Mouse (Mus musculus): ENCODE data around the gene Gm11563. TPM values are rescaled to one million over a fixed set of nuclear protein-coding genes. Genes with fewer than 3 reads are reported as not detected.
"Not testable (repeated sequence)": the region's sequence is repeated elsewhere in the genome, so short reads cannot be mapped to it uniquely, and the experiment has no call there.

Gm11563 gene
- polyA plus RNA-seq, 1 experiment from 2014 or later: not detected

DNA sequence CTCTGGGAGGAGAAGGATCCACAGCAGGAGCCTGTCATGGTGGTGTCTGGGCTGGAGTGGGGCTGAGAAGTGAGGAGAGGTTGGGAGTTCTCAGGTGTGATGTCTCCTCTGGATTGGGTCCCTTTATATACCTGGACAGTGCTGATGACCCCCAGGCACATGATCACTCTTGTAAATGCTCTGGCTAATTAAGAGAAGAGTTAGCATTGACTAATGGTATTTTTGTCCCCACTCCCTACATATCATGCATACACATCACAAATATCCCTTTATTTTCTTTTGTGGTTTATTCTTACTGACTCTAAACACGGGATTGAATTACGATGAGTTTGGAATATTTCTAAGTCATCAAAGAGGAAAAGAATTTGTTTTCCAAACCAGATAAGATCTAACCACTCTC, 38.4 kb downstream of the Gm11563 start, which contains the start of gene Gm11562:
Gene Gm11562, minus strand, starts transcription at position 101 of the 400 bp plus-strand sequence.
- 72% methylated on average over 2 of the region's 2 CpGs for WGBS
- Histone ChIP-seq H3K36me3 (ENCODE audit: control insufficient read depth, insufficient read depth, low read length) (no peaks in the 10 kb centered on the region), H3K4me1 (ENCODE audit: control insufficient read depth, insufficient read depth, low read length) (no peaks in the 10 kb centered on the region), H3K4me2 (replicated peaks; ENCODE audit: low read depth, low read length) (no peak within 1 kb of the TSS), H3K9me3 (ENCODE audit: control insufficient read depth, low read depth, low read length) (no peaks in the 10 kb centered on the region), H3K9ac (replicated peaks; ENCODE audit: low read depth, low read length) (no peak within 1 kb of the TSS), H3K4me3 (ENCODE audit: low read depth, low read length) (no peak within 1 kb of the TSS), H3K27ac (ENCODE audit: low read length) (no peak within 1 kb of the TSS), H3K27me3 (ENCODE audit: control insufficient read depth, insufficient read depth, low read length) (no peaks in the 10 kb centered on the region)
- no peak for ATAC-seq (ENCODE audit: insufficient number of reproducible peaks, insufficient read depth, low FRiP score, low read depth)

DNA sequence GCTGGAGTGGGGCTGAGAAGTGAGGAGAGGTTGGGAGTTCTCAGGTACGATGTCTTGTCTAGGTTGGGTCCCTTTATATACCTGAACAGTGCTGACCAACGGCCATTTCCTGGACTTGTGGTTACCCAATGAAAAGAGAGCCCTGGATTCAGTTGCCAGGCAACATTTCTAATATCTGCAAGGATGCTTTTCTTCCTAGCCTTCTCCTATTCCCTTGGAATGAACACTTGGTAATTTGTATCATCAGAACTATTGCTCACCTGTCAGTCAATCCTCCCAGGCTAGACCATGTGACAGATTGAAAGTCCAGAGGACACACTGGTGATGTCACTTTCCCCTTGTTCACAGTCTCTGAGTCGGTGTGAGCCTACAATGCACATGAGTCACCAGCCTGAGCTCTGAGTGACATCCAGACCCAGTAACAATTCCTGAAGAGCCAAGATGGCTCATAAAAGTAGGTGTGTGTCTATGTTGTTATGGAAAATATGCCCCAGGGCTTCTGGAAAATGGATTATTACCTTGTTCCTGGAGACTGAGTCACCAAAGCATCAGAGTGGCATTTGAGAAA, 43.9 kb downstream of the Gm11563 start, which contains the start of gene Krtap2-4:
Gene Krtap2-4, minus strand, starts transcription at position 51 of the 568 bp plus-strand sequence.
- H3K4me3 ChIP-seq (ENCODE audit: low read depth, low read length): no peak within 1 kb of the TSS
- no peaks in the 10 kb centered on the region for H3K9me3 ChIP-seq (ENCODE audit: control insufficient read depth, low read depth, low read length)
- H3K36me3 ChIP-seq (ENCODE audit: control insufficient read depth, insufficient read depth, low read length): no peaks in the 10 kb centered on the region
- 66% methylated on average over 3 of the region's 3 CpGs for WGBS
- H3K4me2 ChIP-seq (replicated peaks; ENCODE audit: low read depth, low read length): no peak within 1 kb of the TSS
- H3K27me3 ChIP-seq (ENCODE audit: control insufficient read depth, insufficient read depth, low read length): no peaks in the 10 kb centered on the region
- no peak within 1 kb of the TSS for H3K27ac ChIP-seq (ENCODE audit: low read length)
- H3K9ac ChIP-seq (replicated peaks; ENCODE audit: low read depth, low read length): no peak within 1 kb of the TSS
- H3K4me1 ChIP-seq (ENCODE audit: control insufficient read depth, insufficient read depth, low read length): no peaks in the 10 kb centered on the region
- ATAC-seq (ENCODE audit: insufficient number of reproducible peaks, insufficient read depth, low FRiP score, low read depth): no peak

DNA sequence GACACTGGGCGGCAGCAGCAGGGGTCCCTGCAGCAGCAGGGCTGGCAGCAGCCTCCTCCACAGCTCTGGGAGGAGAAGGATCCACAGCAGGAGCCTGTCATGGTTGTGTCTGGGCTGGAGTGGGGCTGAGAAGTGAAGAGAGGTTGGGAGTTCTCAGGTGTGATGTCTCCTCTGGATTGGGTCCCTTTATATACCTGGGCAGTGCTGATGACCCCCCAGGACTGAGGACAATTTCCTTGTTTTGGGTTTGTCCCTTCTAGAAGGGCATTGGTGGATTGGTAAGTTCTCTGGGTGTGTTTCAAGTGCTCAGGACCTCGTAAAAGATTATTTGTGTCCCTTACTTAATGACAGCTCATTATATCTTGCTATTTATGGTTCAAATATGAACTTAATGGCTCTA, 48.7 kb downstream of the Gm11563 start, which contains the start of gene Gm11937:
Gene Gm11937, minus strand, starts transcription at position 101 of the 400 bp plus-strand sequence.
- not testable (repeated sequence) for H3K27ac ChIP-seq (ENCODE audit: low read length); H3K36me3 ChIP-seq (ENCODE audit: control insufficient read depth, insufficient read depth, low read length); H3K9ac ChIP-seq (replicated peaks; ENCODE audit: low read depth, low read length); H3K4me3 ChIP-seq (ENCODE audit: low read depth, low read length); H3K4me2 ChIP-seq (replicated peaks; ENCODE audit: low read depth, low read length); H3K27me3 ChIP-seq (ENCODE audit: control insufficient read depth, insufficient read depth, low read length); H3K4me1 ChIP-seq (ENCODE audit: control insufficient read depth, insufficient read depth, low read length); H3K9me3 ChIP-seq (ENCODE audit: control insufficient read depth, low read depth, low read length); ATAC-seq (ENCODE audit: insufficient number of reproducible peaks, insufficient read depth, low FRiP score, low read depth)
- 66% methylated on average over 1 of the region's 2 CpGs for WGBS

DNA sequence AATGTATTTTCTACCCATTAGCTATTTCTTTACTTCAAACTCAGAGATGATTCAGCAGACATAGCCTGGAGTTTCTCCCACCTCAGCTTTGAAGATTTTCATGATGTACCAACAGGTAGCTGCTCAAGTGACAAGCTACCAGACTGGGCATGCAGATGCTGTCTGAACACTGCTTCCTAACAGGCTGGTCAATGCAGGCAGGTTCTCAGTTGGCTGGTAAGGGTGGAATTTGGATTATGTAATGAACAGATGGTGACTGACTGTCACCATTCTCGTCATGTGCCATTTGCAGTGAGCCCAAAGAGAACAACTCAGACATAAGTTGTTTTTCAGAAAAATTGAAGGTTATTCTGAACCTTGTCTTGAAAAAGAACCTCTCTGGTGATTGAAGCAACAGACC, 49.6 kb downstream of the Gm11563 start:
- 70% methylated on average over 1 of the region's 1 CpGs for WGBS
- Histone ChIP-seq H3K4me2 (replicated peaks; ENCODE audit: low read depth, low read length) (no peak overlapping the region), H3K9ac (replicated peaks; ENCODE audit: low read depth, low read length) (no peak overlapping the region), H3K4me1 (ENCODE audit: control insufficient read depth, insufficient read depth, low read length) (no peaks in the 10 kb centered on the region), H3K27me3 (ENCODE audit: control insufficient read depth, insufficient read depth, low read length) (no peaks in the 10 kb centered on the region), H3K27ac (ENCODE audit: low read length) (no peak overlapping the region), H3K4me3 (ENCODE audit: low read depth, low read length) (no peak overlapping the region), H3K36me3 (ENCODE audit: control insufficient read depth, insufficient read depth, low read length) (no peaks in the 10 kb centered on the region), H3K9me3 (ENCODE audit: control insufficient read depth, low read depth, low read length) (no peaks in the 10 kb centered on the region)
- no peak for ATAC-seq (ENCODE audit: insufficient number of reproducible peaks, insufficient read depth, low FRiP score, low read depth)

Other genes with a start within 250 kb of the Gm11563 start
- not detected in 2 replicates for gene Krt12, start 236.7 kb downstream of the Gm11563 start, polyA plus RNA-seq (2014; fragmentation: Nextera tagmentation; extraction: Ambion mirVana)
- gene Krt20, start 220.8 kb downstream of the Gm11563 start, polyA plus RNA-seq (2014; fragmentation: Nextera tagmentation; extraction: Ambion mirVana): 3.0 and 3.9 TPM in 2 replicates
- 18.3 and 21.4 TPM in 2 replicates for gene Krt23, start 165.8 kb downstream of the Gm11563 start, polyA plus RNA-seq (2014; fragmentation: Nextera tagmentation; extraction: Ambion mirVana)
- not detected in 2 replicates for gene Krt39, start 137.6 kb downstream of the Gm11563 start, polyA plus RNA-seq (2014; fragmentation: Nextera tagmentation; extraction: Ambion mirVana)
- gene Krt40, start 115.8 kb downstream of the Gm11563 start, polyA plus RNA-seq (2014; fragmentation: Nextera tagmentation; extraction: Ambion mirVana): not detected in 2 replicates
- gene Krtap3-3, start 108.1 kb downstream of the Gm11563 start, polyA plus RNA-seq (2014; fragmentation: Nextera tagmentation; extraction: Ambion mirVana): not detected in 2 replicates
- not detected in 2 replicates for gene Krtap3-2, start 102.1 kb downstream of the Gm11563 start, polyA plus RNA-seq (2014; fragmentation: Nextera tagmentation; extraction: Ambion mirVana)
- not detected in 2 replicates for gene Gm11939, start 99.5 kb downstream of the Gm11563 start, polyA plus RNA-seq (2014; fragmentation: Nextera tagmentation; extraction: Ambion mirVana)
- gene Krtap3-1, start 92.3 kb downstream of the Gm11563 start, polyA plus RNA-seq (2014; fragmentation: Nextera tagmentation; extraction: Ambion mirVana): not detected in 2 replicates
- gene Krtap1-5, start 77.9 kb downstream of the Gm11563 start, polyA plus RNA-seq (2014; fragmentation: Nextera tagmentation; extraction: Ambion mirVana): not detected in 2 replicates
- gene Krtap1-4, start 75.3 kb downstream of the Gm11563 start, polyA plus RNA-seq (2014; fragmentation: Nextera tagmentation; extraction: Ambion mirVana): not detected in 2 replicates
- not detected in 2 replicates for gene Krtap1-3, start 67.6 kb downstream of the Gm11563 start, polyA plus RNA-seq (2014; fragmentation: Nextera tagmentation; extraction: Ambion mirVana)
- gene Krtap9-3, start 60.9 kb downstream of the Gm11563 start, polyA plus RNA-seq (2014; fragmentation: Nextera tagmentation; extraction: Ambion mirVana): not detected in 2 replicates
- not detected in 2 replicates for gene Gm11938, start 55.7 kb downstream of the Gm11563 start, polyA plus RNA-seq (2014; fragmentation: Nextera tagmentation; extraction: Ambion mirVana)
- gene Gm11937, start 48.8 kb downstream of the Gm11563 start, polyA plus RNA-seq (2014; fragmentation: Nextera tagmentation; extraction: Ambion mirVana): not detected in 2 replicates
- gene Krtap2-4, start 44.1 kb downstream of the Gm11563 start, polyA plus RNA-seq (2014; fragmentation: Nextera tagmentation; extraction: Ambion mirVana): not detected in 2 replicates
- not detected in 2 replicates for gene Gm11562, start 38.5 kb downstream of the Gm11563 start, polyA plus RNA-seq (2014; fragmentation: Nextera tagmentation; extraction: Ambion mirVana)
- not detected in 2 replicates for gene Krtap4-1, start 30.7 kb downstream of the Gm11563 start, polyA plus RNA-seq (2014; fragmentation: Nextera tagmentation; extraction: Ambion mirVana)
- gene Krtap4-2, start 23.9 kb downstream of the Gm11563 start, polyA plus RNA-seq (2014; fragmentation: Nextera tagmentation; extraction: Ambion mirVana): not detected in 2 replicates
- gene Krtap4-7, start 14.9 kb downstream of the Gm11563 start, polyA plus RNA-seq (2014; fragmentation: Nextera tagmentation; extraction: Ambion mirVana): not detected in 2 replicates
- gene Gm11555, start 8.7 kb downstream of the Gm11563 start, polyA plus RNA-seq (2014; fragmentation: Nextera tagmentation; extraction: Ambion mirVana): not detected in 2 replicates
- gene Krtap4-6, start 7.0 kb upstream of the Gm11563 start, polyA plus RNA-seq (2014; fragmentation: Nextera tagmentation; extraction: Ambion mirVana): not detected in 2 replicates
- gene Gm14190, start 31.8 kb upstream of the Gm11563 start, polyA plus RNA-seq (2014; fragmentation: Nextera tagmentation; extraction: Ambion mirVana): not detected in 2 replicates
- not detected in 2 replicates for gene Gm14180, start 75.3 kb upstream of the Gm11563 start, polyA plus RNA-seq (2014; fragmentation: Nextera tagmentation; extraction: Ambion mirVana)
- gene Gm11595, start 114.0 kb upstream of the Gm11563 start, polyA plus RNA-seq (2014; fragmentation: Nextera tagmentation; extraction: Ambion mirVana): not detected in 2 replicates
- gene Krtap4-8, start 121.7 kb upstream of the Gm11563 start, polyA plus RNA-seq (2014; fragmentation: Nextera tagmentation; extraction: Ambion mirVana): not detected in 2 replicates
- gene Krtap4-9, start 126.2 kb upstream of the Gm11563 start, polyA plus RNA-seq (2014; fragmentation: Nextera tagmentation; extraction: Ambion mirVana): not detected in 2 replicates
- gene Gm11596, start 134.5 kb upstream of the Gm11563 start, polyA plus RNA-seq (2014; fragmentation: Nextera tagmentation; extraction: Ambion mirVana): not detected in 2 replicates
- gene Gm11569, start 140.0 kb upstream of the Gm11563 start, polyA plus RNA-seq (2014; fragmentation: Nextera tagmentation; extraction: Ambion mirVana): not detected in 2 replicates
- not detected in 2 replicates for gene Gm11554, start 145.5 kb upstream of the Gm11563 start, polyA plus RNA-seq (2014; fragmentation: Nextera tagmentation; extraction: Ambion mirVana)
- gene Krtap4-13, start 150.9 kb upstream of the Gm11563 start, polyA plus RNA-seq (2014; fragmentation: Nextera tagmentation; extraction: Ambion mirVana): not detected in 2 replicates
- not detected in 2 replicates for gene Gm11564, start 156.7 kb upstream of the Gm11563 start, polyA plus RNA-seq (2014; fragmentation: Nextera tagmentation; extraction: Ambion mirVana)
- gene 2300003K06Rik, start 179.1 kb upstream of the Gm11563 start, polyA plus RNA-seq (2014; fragmentation: Nextera tagmentation; extraction: Ambion mirVana): not detected in 2 replicates
- gene Krtap4-16, start 192.6 kb upstream of the Gm11563 start, polyA plus RNA-seq (2014; fragmentation: Nextera tagmentation; extraction: Ambion mirVana): not detected in 2 replicates
- not detected in 2 replicates for gene Gm11568, start 199.0 kb upstream of the Gm11563 start, polyA plus RNA-seq (2014; fragmentation: Nextera tagmentation; extraction: Ambion mirVana)
- not detected in 2 replicates for gene Gm11559, start 205.5 kb upstream of the Gm11563 start, polyA plus RNA-seq (2014; fragmentation: Nextera tagmentation; extraction: Ambion mirVana)
- not detected in 2 replicates for gene Krtap9-1, start 214.4 kb upstream of the Gm11563 start, polyA plus RNA-seq (2014; fragmentation: Nextera tagmentation; extraction: Ambion mirVana)
- gene Gm11567, start 220.2 kb upstream of the Gm11563 start, polyA plus RNA-seq (2014; fragmentation: Nextera tagmentation; extraction: Ambion mirVana): not detected in 2 replicates
- gene Krtap31-1, start 249.0 kb upstream of the Gm11563 start, polyA plus RNA-seq (2014; fragmentation: Nextera tagmentation; extraction: Ambion mirVana): not detected in 2 replicates